Mouse (Mus musculus) heart, postnatal 4 days (tissue): ENCODE data around the gene Gm10061. TPM values are rescaled to one million over a fixed set of nuclear protein-coding genes. Genes with fewer than 3 reads are reported as not detected.
"Not testable (repeated sequence)": the region's sequence is repeated elsewhere in the genome, so short reads cannot be mapped to it uniquely, and the experiment has no call there.

Source experiments
- DNase-seq: peaks from one replicate; pipeline ENCODE4 v3.0.0; 2021
- total RNA-seq, 2 experiments: library from RNA; stranded (reverse); gene quantifications; 2 replicates each; pipeline ENCODE4 v1.2.3; 2021

The Gm10061 gene
- not detected for total RNA-seq

DNA sequence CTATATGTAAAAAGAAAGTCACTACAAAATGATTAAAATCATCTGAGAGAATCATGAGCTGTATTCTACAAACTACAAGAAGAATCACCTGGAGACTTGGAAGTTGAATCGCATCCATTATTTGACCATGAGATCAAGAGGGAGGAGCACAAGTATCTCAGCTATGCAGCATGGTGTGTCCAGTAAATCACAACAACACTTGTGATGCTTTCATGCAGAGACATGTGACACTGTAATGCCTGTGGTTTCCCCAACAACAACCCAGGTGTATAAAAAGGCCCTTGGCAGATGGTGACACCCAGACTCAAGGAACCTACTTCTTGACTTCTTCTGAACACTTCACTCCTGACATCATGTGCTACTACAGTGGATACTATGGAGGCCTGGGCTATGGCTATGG is at the start of gene Gm10061:
TSS of gene Gm10061 (plus strand) at position 301 of the 400 bp plus-strand sequence.
- DNase-seq, result no peak

DNA sequence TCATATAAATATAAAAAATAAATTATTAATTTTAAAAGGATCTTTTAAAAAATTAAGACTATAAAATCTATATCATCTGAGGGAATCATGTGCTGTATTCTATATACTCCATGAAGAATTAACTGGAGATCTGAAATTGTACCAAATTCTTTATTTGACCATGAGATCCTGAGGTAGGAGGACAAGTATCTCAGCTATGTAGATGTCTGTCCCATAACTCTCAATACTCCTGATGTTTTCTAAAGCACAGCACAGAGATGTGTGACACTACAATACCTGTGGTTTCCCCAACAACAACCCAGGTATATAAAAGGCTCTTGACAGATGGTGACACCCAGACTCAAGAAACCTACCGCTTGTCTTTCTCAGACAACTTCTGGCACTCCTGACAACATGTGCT is 10.3 kb upstream of the Gm10061 start, which contains the start of gene Gm6358:
TSS of gene Gm6358 (plus strand) at position 301 of the 400 bp plus-strand sequence.
- no peak for DNase-seq

DNA sequence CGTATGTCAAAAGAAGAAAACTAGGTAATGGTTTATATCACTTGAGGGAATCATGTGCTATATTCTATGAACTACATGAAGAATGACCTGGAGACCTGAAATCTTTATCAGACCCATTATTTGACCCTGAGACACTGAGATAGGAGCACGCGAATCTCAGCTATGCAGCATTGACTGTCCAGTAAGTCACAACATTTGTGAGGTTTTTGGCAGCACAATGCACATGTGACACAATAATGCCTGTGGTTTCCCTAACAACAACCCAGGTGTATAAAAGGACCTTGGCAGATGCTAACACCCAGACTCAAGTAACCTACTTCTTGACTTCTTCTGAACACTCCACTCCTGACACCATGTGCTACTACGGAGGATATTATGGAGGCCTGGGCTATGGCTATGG is 6.8 kb downstream of the Gm10061 start, which contains the start of gene Gm9789:
TSS of gene Gm9789 (plus strand) at position 301 of the 400 bp plus-strand sequence.
- DNase-seq, result no peak

DNA sequence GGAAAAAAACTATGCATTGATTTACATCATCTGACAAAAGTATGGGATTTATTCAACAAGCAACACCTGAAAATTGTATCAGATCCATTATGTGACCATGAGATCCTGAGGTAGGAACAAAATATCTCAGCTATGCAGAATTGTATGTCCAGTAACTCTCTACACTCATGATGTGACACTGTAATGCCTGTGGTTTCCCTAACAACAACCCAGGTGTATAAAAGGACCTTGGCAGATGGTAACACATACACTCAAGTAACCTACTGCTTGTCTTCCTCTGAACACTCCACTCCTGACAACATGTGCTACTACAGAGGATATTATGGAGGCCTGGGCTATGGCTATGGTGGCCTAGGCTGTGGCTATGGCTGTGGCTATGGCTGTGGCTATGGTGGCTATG is 18.3 kb downstream of the Gm10061 start, which contains the start of gene Gm7735:
TSS of gene Gm7735 (plus strand) at position 301 of the 400 bp plus-strand sequence.
- not testable (repeated sequence) for DNase-seq

DNA sequence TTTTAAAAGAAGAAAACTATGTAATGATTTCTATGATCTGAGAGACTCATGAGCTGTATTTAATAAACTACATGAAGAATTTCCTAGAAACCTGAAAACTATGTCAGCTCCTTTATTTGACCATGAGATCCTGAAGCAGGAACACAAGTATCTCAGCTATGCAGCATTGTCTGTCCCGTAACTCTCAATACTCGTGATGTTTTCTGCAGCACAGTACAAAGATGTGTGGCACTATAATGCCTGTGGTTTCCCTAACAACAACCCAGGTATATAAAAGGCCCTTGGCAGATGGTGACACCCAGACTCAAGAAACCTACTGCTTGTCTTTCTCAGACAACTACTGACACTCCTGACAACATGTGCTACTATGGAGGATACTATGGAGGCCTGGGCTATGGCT is 23.5 kb downstream of the Gm10061 start, which contains the start of gene 1110057P08Rik:
TSS of gene 1110057P08Rik (plus strand) at position 301 of the 400 bp plus-strand sequence.
- no peak for DNase-seq

DNA sequence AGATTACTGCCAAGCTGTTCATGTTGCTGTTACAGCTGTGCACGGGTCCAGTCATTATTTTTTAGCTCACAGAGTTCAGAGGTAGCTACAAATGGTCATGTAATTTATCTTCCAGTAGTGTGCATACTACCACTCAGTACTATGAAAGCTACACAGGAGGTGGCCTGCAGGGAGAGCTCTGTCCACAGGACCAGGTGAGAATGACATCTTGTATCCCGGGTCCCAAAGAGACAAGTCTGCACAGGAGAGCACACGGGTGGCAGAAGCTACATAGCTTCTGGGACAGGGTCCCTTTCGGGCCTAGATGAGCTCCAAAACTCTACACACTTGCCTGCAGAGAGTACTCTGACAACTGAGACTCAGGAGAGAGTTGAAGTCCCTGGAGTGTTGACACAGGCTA is 37.7 kb downstream of the Gm10061 start:
- DNase-seq, result no peak

Other genes starting within 250 kb of the Gm10061 start
- not detected for gene Krtap19-9b, start 218.8 kb upstream of the Gm10061 start, total RNA-seq
- gene Krtap16-3, start 188.2 kb upstream of the Gm10061 start, total RNA-seq, result not detected
- gene Krtap22-2, start 140.3 kb upstream of the Gm10061 start, total RNA-seq, result not detected
- gene Gm10229, start 135.8 kb upstream of the Gm10061 start, total RNA-seq, result not detected
- gene Krtap6-1, start 119.4 kb upstream of the Gm10061 start, total RNA-seq, result not detected
- not detected for gene Gm10228, start 109.6 kb upstream of the Gm10061 start, total RNA-seq
- gene Krtap6-5, start 103.2 kb upstream of the Gm10061 start, total RNA-seq, result not detected
- gene 1110025L11Rik, start 87.1 kb upstream of the Gm10061 start, total RNA-seq, result not detected
- gene Krtap6-3, start 67.1 kb upstream of the Gm10061 start, total RNA-seq, result not detected
- not detected for gene Gm6358, start 10.2 kb upstream of the Gm10061 start, total RNA-seq
- gene Gm9789, start 6.9 kb downstream of the Gm10061 start, total RNA-seq, result not detected
- gene Gm7735, start 18.4 kb downstream of the Gm10061 start, total RNA-seq, result not detected
- not detected for gene 1110057P08Rik, start 23.6 kb downstream of the Gm10061 start, total RNA-seq
- gene Krtap20-2, start 54.8 kb downstream of the Gm10061 start, total RNA-seq, result not detected